Mouse (Mus musculus): ENCODE results near the gene Adamts8. TPM values are rescaled to one million over a fixed set of nuclear protein-coding genes. Genes with fewer than 3 reads are reported as not detected.

Adamts8 gene
- total and polyA plus RNA-seq, 2 experiments from 2014 or later: 1.7 to 3.3 TPM

DNA sequence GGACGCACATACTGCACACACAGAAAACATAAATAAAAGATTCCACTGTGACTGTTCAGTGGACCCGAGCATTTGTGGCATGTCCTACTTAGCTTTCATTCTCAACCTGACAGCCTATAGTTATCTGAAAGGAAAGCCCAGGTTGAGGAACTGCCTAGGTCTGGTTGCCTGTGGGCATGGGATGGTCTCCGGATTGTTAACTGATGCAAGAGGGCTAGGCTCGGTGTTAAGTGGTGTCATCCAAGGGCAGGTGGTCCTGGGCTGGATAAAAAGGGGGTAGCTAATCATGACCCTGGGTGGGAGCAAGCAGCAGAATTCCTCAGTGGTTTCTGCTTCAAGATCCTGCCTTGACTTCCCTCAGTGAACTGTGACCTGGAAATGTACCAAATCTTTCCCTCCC lies 70.3 kb downstream of the Adamts8 start:
- TF ChIP-seq CTCF (IDR thresholded peaks at IDR 0.05; ENCODE audit: low read depth): no peak
- H3K27ac ChIP-seq: no peak overlapping the region
- no peak overlapping the region for H3K4me3 ChIP-seq (ENCODE audit: low read length)
- H3K9ac ChIP-seq (replicated peaks; ENCODE audit: low read length): no peak overlapping the region
- no peak for ATAC-seq
- no peaks in the 10 kb centered on the region for H3K4me1 ChIP-seq (ENCODE audit: insufficient read depth, low read length)
- H3K27me3 ChIP-seq (ENCODE audit: insufficient read depth, low read length): no peaks in the 10 kb centered on the region
- DNase-seq (ENCODE audit: low spot score): no peak
- H3K36me3 ChIP-seq (ENCODE audit: insufficient read depth, low read length): no peaks in the 10 kb centered on the region
- 89% methylated on average over 4 of the region's 4 CpGs for WGBS
- H3K4me2 ChIP-seq (ENCODE audit: low read depth, low read length): no peak overlapping the region
- H3K9me3 ChIP-seq (ENCODE audit: low read length): no peaks in the 10 kb centered on the region

DNA sequence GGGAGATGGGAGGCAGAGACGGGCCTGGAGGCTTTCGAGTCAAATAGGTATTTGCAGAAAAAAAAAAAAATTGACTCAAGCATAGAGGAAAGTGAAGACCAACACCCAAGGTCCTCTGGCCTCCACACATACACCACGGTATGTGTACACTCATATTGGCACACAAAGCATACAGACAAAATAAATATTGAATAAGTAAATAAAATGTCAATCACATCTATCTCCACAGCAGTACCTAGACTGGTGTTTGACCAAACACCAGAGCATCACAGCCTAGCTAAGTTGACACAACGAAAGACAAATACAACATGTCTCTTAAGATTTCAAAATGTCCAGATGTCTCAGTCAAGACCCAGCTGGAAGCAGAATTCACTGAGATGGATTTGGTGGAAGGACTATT lies 71.1 kb downstream of the Adamts8 start:
- Histone ChIP-seq H3K36me3 (ENCODE audit: insufficient read depth, low read length) (no peaks in the 10 kb centered on the region), H3K27ac (no peak overlapping the region), H3K9me3 (ENCODE audit: low read length) (no peaks in the 10 kb centered on the region), H3K4me2 (ENCODE audit: low read depth, low read length) (no peak overlapping the region), H3K27me3 (ENCODE audit: insufficient read depth, low read length) (no peaks in the 10 kb centered on the region), H3K9ac (replicated peaks; ENCODE audit: low read length) (no peak overlapping the region), H3K4me3 (ENCODE audit: low read length) (no peak overlapping the region), H3K4me1 (ENCODE audit: insufficient read depth, low read length) (no peaks in the 10 kb centered on the region)
- 90% methylated on average over 4 of the region's 4 CpGs for WGBS
- TF ChIP-seq CTCF (IDR thresholded peaks at IDR 0.05; ENCODE audit: low read depth): no peak
- DNase-seq (ENCODE audit: low spot score) (no peak), ATAC-seq (no peak)

Other genes starting within 250 kb of the Adamts8 start
- 14.6 and 20.2 TPM in 2 replicates for gene Adamts15, start 20.1 kb upstream of the Adamts8 start, total RNA-seq (2014; rRNA removed)
- 3.5 and 3.6 TPM in 2 replicates for gene Adamts15, start 20.1 kb upstream of the Adamts8 start, polyA plus RNA-seq (2015; fragmentation: Nextera tagmentation; extraction: Ambion mirVana)
- gene Zbtb44, start 88.1 kb downstream of the Adamts8 start, total RNA-seq (2014; rRNA removed): 13.7 and 18.6 TPM in 2 replicates
- 3.8 and 4.1 TPM in 2 replicates for gene Zbtb44, start 88.1 kb downstream of the Adamts8 start, polyA plus RNA-seq (2015; fragmentation: Nextera tagmentation; extraction: Ambion mirVana)
- 1.1 TPM in 2 replicates for gene St14, start 189.3 kb downstream of the Adamts8 start, total RNA-seq (2014; rRNA removed)
- gene St14, start 189.3 kb downstream of the Adamts8 start, polyA plus RNA-seq (2015; fragmentation: Nextera tagmentation; extraction: Ambion mirVana): 0.84 and 0.90 TPM in 2 replicates

All from hindbrain, postnatal 0 days (tissue).